Mouse (Mus musculus): ENCODE measurements at regions not wholly inside any gene's neighbourhood (a gene's known extent, or its start where the extent isn't known, plus 50 kb on each side); places are given as distances from the start of the nearest gene placed in this dataset.

DNA sequence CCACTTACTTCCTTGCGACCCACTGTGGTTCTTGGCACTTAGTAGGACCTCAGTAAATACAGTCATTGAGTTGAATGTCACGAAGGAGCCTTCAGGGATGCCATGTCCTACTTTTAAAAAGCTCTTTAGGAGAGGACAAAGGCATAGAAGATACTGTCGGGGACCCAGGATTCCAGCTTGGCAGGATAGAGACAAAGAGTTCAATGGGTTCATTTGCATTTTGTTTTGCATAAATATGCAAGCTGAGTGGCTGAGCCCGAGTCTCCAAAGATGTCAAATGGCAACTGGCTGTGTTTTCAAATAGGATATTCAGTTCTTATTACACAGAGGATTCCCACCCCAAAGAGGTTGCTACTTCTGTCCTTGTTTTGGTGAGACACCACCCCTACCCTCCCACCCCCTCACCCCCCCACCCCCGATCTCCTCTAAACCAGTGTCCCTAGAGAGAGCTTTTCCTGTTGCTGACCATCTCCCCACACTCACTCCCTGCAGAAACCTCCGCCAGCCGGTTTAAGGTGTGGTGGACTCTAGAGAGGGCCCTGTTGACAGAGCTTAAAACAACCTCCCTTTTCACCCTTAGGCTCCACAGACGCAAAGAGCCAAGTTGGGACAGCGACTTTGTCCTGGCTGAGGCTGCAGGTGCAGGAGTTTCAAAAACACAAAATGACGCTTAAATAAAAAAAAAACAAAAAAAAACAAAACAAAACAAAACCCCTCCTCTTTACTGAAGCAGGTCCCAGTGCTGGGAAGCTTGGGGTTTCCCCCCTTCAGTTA, 57.9 kb downstream of the Sox9 start:
- Histone ChIP-seq H3K4me1 (peaks cover 29% of the 10 kb centered on the region), H3K36me3 (replicated peaks) (no peaks in the 10 kb centered on the region), H3K27ac (peak overlapping the region; percentile 87), H3K9ac (no peak overlapping the region), H3K4me3 (replicated peaks) (no peak overlapping the region), H3K4me2 (peak overlapping the region; percentile 42), H3K27me3 (0 out of 2 replicates have a peak, but pooled peaks cover 6% of the 10 kb centered on the region), H3K9me3 (no peaks in the 10 kb centered on the region)
- peak; percentile 62; the same call in 1 of the 2 replicates for ATAC-seq (ENCODE audit: low FRiP score)
- 12% methylated on average over 10 of the region's 10 CpGs for WGBS

DNA sequence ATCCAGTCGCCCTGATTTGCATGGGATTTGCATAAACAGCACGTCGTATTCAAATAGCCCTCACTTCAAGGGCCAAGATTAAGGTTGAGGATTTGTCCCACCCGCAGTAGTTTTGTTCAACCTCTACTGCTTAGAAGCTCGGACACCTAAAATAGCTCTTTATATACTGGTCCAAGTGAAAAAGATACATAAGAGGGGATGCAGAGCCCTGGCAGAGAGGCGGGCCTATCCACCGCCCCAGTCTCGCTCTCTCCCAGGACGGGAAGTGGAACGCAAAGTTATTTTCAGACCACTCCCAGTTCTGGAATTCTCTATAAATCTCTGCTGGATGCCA, 58.4 kb downstream of the Sox9 start:
- Histone ChIP-seq H3K4me2 (peak overlapping the region; percentile 42), H3K4me1 (peaks cover 24% of the 10 kb centered on the region), H3K27me3 (0 out of 2 replicates have a peak, but pooled peaks cover 6% of the 10 kb centered on the region), H3K4me3 (replicated peaks) (no peak overlapping the region), H3K9ac (no peak overlapping the region), H3K36me3 (replicated peaks) (no peaks in the 10 kb centered on the region), H3K27ac (peak overlapping the region; percentile 76), H3K9me3 (no peaks in the 10 kb centered on the region)
- ATAC-seq (ENCODE audit: low FRiP score) = peak; percentile 83
- 5% methylated on average over 10 of the region's 10 CpGs for WGBS

DNA sequence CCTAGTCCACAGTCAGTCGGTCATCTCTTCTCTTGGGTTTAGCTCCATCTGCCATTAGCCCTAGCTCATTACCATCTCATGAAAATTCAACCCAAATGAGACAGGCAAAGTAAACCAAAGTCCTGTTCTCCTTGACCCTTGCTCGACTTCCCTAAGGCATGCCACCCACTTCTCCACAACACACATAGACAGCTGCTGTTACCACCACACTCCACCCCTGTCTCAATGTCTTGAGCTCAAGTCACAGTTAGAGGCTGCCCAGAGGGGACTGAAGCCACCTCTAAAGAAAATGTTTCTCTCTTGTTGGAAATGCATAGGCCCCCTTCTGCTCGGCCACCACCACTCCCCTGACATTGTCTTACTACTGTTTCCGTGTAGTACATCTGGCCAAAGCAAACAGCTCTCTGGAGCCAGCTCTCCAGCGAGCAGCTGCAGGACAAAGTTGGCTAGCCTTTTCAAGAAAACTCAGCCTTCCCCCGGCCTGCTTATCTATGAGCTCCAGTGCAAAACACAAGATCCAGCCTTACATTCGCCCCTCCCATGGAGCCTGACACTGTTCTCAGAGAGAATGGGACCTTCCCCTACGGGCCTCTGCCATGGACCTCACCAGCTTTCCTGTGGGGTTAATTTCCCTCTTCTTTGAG, 62.4 kb downstream of the Sox9 start:
- peaks cover 21% of the 10 kb centered on the region for H3K4me1 ChIP-seq
- no peak overlapping the region for H3K4me2 ChIP-seq
- H3K27me3 ChIP-seq = 0 out of 2 replicates have a peak, but pooled peaks cover 6% of the 10 kb centered on the region
- no peak overlapping the region for H3K9ac ChIP-seq
- no peak overlapping the region for H3K27ac ChIP-seq
- H3K36me3 ChIP-seq (replicated peaks) = no peaks in the 10 kb centered on the region
- no peaks in the 10 kb centered on the region for H3K9me3 ChIP-seq
- H3K4me3 ChIP-seq (replicated peaks) = no peak overlapping the region
- ATAC-seq (ENCODE audit: low FRiP score) = no peak
- WGBS = 80% methylated on average over 8 of the region's 8 CpGs

DNA sequence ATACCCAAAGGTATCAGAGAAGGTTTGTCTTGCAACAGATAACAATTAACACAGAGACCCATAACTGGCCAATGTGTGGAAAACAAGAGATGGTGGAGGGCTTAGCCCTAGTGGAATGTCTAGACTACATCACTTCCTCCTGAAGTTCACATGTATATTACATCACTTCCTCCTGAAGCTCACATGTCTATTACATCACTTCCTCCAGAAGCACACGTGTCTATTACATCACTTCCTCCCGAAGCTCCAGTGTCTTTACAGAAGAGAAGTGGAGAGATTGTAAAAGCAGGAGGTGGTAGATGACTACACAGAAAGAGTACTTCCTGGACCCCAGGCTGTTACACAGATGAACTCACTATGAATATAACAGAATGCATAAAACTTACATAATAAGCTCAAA, 65.1 kb downstream of the Sox9 start:
- Histone ChIP-seq H3K36me3 (replicated peaks) (no peaks in the 10 kb centered on the region), H3K9ac (no peak overlapping the region), H3K4me1 (peaks cover 5% of the 10 kb centered on the region; the same call in 1 of the 2 replicates), H3K27me3 (0 out of 2 replicates have a peak, but pooled peaks cover 4% of the 10 kb centered on the region), H3K9me3 (no peaks in the 10 kb centered on the region), H3K4me3 (replicated peaks) (no peak overlapping the region), H3K27ac (no peak overlapping the region), H3K4me2 (no peak overlapping the region)
- 87% methylated on average over 2 of the region's 2 CpGs for WGBS
- ATAC-seq (ENCODE audit: low FRiP score) = no peak

DNA sequence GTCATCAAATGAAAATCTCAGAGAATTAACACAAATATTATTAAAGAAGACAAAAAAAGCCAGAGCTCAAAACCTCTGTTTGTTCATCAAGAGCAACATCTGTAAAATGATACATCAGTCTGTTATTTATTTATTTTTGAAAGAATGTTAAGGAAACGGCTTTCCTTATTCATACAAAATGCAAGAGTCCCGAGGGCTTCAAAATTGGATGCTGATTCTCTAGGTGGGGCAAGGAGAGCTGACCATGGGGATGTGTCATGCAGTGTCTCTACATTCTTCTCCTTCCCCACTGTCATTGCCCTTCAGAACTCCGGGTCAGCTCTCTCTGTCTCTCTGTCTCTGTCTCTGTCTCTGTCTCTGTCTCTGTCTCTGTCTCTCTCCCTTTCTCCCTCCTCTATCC, 65.8 kb downstream of the Sox9 start:
- H3K4me2 ChIP-seq = no peak overlapping the region
- WGBS = 83% methylated on average over 3 of the region's 3 CpGs
- no peak overlapping the region for H3K9ac ChIP-seq
- H3K27me3 ChIP-seq = no peaks in the 10 kb centered on the region
- no peaks in the 10 kb centered on the region for H3K36me3 ChIP-seq (replicated peaks)
- no peaks in the 10 kb centered on the region for H3K9me3 ChIP-seq
- H3K27ac ChIP-seq = no peak overlapping the region
- no peak for ATAC-seq (ENCODE audit: low FRiP score)
- no peak overlapping the region for H3K4me3 ChIP-seq (replicated peaks)
- H3K4me1 ChIP-seq = peaks cover 5% of the 10 kb centered on the region; the same call in 1 of the 2 replicates

DNA sequence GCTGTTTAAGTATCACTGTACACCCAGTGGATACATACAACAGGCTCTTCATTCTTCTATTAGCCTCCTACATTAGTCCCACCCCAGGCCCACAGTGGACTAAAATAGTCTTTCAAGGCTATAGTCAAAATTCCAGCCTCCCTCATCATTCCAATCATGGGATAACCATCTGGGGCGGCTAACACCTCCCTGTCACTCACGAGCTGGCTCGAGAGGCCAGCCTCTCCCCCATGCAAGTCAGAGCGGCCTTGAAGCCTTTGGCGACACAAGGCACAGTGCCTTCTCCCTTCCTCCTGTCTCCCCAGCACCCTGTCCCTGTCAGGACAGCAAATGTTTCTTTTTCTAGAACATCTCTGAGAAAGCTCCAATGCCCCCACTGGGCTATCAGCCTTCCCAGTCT, 68.0 kb downstream of the Sox9 start:
- no peak for ATAC-seq (ENCODE audit: low FRiP score)
- no peak overlapping the region for H3K4me2 ChIP-seq
- H3K27me3 ChIP-seq = no peaks in the 10 kb centered on the region
- 81% methylated on average over 5 of the region's 5 CpGs for WGBS
- no peaks in the 10 kb centered on the region for H3K36me3 ChIP-seq (replicated peaks)
- H3K4me1 ChIP-seq = no peaks in the 10 kb centered on the region; the same call in 1 of the 2 replicates
- H3K9ac ChIP-seq = no peak overlapping the region
- H3K4me3 ChIP-seq (replicated peaks) = no peak overlapping the region
- no peak overlapping the region for H3K27ac ChIP-seq
- H3K9me3 ChIP-seq = no peaks in the 10 kb centered on the region

DNA sequence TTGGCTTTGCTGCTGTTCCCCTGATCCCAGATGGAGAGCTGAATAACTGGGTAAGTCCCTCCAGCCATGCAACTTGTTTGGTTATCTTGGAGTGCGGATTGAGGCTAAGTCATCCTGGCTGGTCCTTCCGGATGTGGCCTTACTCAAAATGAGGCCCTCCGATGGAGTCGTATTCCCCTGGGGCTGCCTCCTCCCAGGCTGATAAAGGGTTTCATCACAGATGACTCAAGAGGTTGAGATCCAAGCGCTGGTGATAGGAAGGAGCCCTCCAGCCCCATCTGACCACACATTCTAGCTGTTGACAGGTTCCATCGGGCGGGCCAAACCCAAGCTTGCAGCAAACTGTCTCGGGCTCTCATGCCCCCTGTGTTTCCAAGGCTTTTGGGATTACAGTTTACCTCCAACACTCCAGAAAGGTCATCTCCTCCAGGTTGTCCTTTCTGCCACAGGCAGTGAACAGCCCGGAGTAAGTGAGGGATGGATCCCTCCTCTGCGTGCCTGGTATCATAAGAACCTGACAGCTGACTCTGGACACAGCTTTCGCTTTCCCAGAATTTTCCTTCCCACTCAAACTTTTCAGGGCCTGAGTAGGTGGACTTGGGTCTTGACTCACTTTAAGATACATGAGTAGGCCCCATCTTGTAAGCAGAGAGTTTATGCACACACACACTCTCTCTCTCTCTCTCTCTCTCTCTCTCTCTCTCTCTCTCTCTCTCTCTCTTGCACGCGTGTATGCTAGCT, 68.7 kb downstream of the Sox9 start:
- no peaks in the 10 kb centered on the region for H3K9me3 ChIP-seq
- no peaks in the 10 kb centered on the region for H3K27me3 ChIP-seq
- no peaks in the 10 kb centered on the region; the same call in 1 of the 2 replicates for H3K4me1 ChIP-seq
- no peak overlapping the region for H3K4me2 ChIP-seq
- H3K27ac ChIP-seq = no peak overlapping the region
- no peaks in the 10 kb centered on the region for H3K36me3 ChIP-seq (replicated peaks)
- WGBS = 89% methylated on average over 13 of the region's 13 CpGs
- H3K4me3 ChIP-seq (replicated peaks) = no peak overlapping the region
- no peak for ATAC-seq (ENCODE audit: low FRiP score)
- H3K9ac ChIP-seq = no peak overlapping the region

DNA sequence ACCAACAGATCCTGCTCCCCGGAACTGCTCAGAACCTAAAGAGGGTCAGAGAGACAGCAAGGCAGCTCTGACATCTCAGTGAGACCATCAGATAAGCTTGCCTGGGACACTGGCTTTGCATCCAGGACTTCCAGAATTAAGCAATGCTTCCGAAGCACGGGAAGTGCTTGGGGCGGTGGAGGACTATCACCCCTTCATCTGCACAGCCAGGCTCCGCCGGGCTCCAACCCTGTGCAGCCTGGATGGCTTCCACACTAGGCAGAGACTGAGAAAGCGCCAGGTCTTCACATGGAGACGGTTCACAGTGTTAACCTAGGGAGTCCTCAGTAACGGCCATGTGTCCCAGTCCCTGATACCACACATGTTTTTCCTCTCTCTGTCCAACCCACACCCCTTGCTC, 69.3 kb downstream of the Sox9 start:
- 87% methylated on average over 9 of the region's 9 CpGs for WGBS
- Histone ChIP-seq H3K9me3 (no peaks in the 10 kb centered on the region; the same call in 1 of the 2 replicates), H3K27me3 (no peaks in the 10 kb centered on the region), H3K4me1 (no peaks in the 10 kb centered on the region; the same call in 1 of the 2 replicates), H3K4me3 (replicated peaks) (no peak overlapping the region), H3K4me2 (no peak overlapping the region), H3K9ac (no peak overlapping the region), H3K36me3 (replicated peaks) (no peaks in the 10 kb centered on the region), H3K27ac (no peak overlapping the region)
- ATAC-seq (ENCODE audit: low FRiP score) = no peak

DNA sequence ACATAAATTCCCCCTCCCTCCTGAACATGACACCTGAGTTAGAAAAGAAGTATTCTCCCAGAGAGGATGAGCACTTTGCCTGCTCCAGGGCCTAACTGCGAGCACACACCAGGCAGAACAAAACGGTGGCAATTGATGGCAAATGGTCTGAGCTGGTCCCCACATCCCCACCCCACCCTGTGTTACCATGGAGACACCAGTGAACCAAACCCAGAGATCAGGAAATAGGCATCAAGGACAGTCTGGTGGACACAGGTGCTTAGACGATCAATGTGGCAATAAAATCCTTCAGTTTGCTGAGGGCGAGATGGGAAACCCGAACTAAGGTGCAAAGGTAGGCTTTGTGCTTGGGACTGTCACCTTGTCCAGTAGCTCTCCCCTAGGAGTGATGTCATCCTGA, 74.0 kb downstream of the Sox9 start:
- H3K4me1 ChIP-seq = peaks cover 17% of the 10 kb centered on the region
- no peaks in the 10 kb centered on the region for H3K36me3 ChIP-seq (replicated peaks)
- H3K4me3 ChIP-seq (replicated peaks) = no peak overlapping the region
- H3K9me3 ChIP-seq = no peaks in the 10 kb centered on the region; the same call in 1 of the 2 replicates
- no peak overlapping the region for H3K9ac ChIP-seq
- no peak overlapping the region for H3K27ac ChIP-seq
- WGBS = 76% methylated on average over 5 of the region's 5 CpGs
- ATAC-seq (ENCODE audit: low FRiP score) = no peak
- no peaks in the 10 kb centered on the region for H3K27me3 ChIP-seq
- H3K4me2 ChIP-seq = no peak overlapping the region

DNA sequence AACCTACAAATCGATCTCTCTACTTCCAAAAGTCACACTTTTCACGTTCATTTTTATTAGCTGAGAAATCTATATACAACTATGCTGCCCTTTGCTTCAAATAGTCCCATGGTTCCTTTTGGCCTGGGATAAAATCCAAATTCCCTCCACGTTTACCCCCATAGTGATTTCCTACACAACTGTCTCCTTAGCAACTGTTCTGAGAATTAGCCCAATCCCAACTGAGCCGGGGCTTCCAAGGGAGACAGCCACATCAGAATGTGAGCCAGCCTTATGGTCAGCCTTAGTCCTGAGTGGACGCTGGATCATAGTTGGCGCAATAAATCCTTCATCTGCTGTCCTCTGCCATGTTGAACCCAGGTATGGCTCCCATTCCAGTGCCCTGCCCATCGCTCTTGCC, 77.3 kb downstream of the Sox9 start:
- ATAC-seq (ENCODE audit: low FRiP score) = no peak
- Histone ChIP-seq H3K27me3 (no peaks in the 10 kb centered on the region), H3K4me1 (peaks cover 32% of the 10 kb centered on the region), H3K4me3 (replicated peaks) (no peak overlapping the region), H3K36me3 (replicated peaks) (no peaks in the 10 kb centered on the region), H3K27ac (no peak overlapping the region), H3K4me2 (no peak overlapping the region), H3K9me3 (no peaks in the 10 kb centered on the region; the same call in 1 of the 2 replicates), H3K9ac (no peak overlapping the region)
- 85% methylated on average over 7 of the region's 7 CpGs for WGBS

DNA sequence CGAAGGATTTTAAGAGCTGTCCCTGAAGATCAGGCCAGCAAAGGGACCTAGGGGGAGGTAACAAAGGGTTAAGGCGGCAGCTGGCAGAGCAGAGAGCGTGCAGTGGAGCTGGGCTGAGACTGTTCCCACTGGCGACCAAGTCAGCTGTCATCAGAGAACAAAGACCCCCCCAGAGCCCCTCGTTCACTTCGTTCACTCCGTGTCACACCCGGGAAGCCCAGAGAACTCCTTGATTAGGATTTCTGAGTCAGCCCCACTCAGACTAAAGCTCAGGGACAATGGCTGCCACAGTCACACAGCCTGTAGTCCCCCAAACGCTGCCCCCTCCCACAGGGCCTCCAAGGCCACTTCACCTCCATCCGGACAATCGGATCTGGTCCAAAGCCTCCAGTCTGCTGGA, 78.8 kb downstream of the Sox9 start:
- ATAC-seq (ENCODE audit: low FRiP score) = peak; percentile 87
- Histone ChIP-seq H3K27ac (peak overlapping the region; percentile 83), H3K9me3 (no peaks in the 10 kb centered on the region; the same call in 1 of the 2 replicates), H3K27me3 (no peaks in the 10 kb centered on the region), H3K36me3 (replicated peaks) (no peaks in the 10 kb centered on the region), H3K4me2 (peak overlapping the region; percentile 36), H3K4me3 (replicated peaks) (no peak overlapping the region), H3K9ac (peak overlapping the region; percentile 17), H3K4me1 (peaks cover 32% of the 10 kb centered on the region)
- WGBS = 6% methylated on average over 11 of the region's 11 CpGs

DNA sequence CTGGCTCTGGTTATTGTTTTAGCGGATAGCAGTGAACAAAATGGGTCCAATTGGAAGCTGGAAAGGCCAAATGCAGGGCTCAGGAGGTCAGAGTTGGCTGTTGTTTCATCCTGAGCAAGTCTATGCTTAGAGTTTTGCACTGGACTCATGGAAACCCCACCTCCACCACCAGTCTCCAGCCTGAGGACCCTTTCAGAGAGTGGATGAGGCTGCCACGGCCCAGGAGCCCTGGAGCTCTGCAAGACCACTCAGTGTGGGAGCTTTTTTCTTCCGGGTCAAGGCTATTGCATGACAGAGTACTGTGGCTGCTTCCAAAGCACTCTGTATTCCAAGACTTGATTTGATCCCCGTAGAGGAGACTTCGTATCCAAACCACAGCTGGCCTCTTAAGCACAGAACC, 79.2 kb downstream of the Sox9 start:
- peaks cover 32% of the 10 kb centered on the region for H3K4me1 ChIP-seq
- 52% methylated on average over 5 of the region's 5 CpGs for WGBS
- peak overlapping the region; percentile 36 for H3K4me2 ChIP-seq
- H3K36me3 ChIP-seq (replicated peaks) = no peaks in the 10 kb centered on the region
- peak overlapping the region; percentile 83 for H3K27ac ChIP-seq
- H3K27me3 ChIP-seq = no peaks in the 10 kb centered on the region
- H3K9ac ChIP-seq = peak overlapping the region; percentile 17; the same call in 1 of the 2 replicates
- no peaks in the 10 kb centered on the region; the same call in 1 of the 2 replicates for H3K9me3 ChIP-seq
- ATAC-seq (ENCODE audit: low FRiP score) = peak; percentile 33; the same call in 1 of the 2 replicates
- no peak overlapping the region for H3K4me3 ChIP-seq (replicated peaks)
